Mouse (Mus musculus): ENCODE results near the gene Gimap7.

DNA sequence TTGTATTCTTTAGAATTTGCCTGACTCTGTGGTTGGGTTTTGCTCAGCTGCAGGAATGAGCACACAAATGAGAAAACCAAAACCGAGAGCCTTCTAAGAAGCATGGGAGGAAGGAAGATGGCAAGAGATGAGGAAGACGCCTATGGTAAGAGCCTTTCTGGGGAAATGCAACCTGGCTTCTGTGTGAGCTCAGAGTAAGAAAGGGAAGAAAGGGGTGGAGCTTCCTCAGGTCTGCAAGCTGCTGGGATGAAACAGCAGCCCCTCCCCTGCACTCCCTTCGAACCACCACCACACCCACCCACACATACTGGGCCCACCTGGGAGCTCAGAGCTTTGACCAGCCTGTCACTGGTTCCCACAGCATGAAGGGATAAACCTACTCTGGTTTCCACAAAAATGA lies 22.9 kb downstream of the Gimap7 start:
- no peak for TF ChIP-seq CTCF (IDR thresholded peaks at IDR 0.05; ENCODE audit: borderline replicate concordance, control insufficient read depth, extremely low read depth, insufficient read depth, low read length, poor library complexity)
- no peak for TF ChIP-seq POLR2A (IDR thresholded peaks at IDR 0.05; ENCODE audit: control insufficient read depth, extremely low read depth, insufficient read depth, low read length, poor library complexity)
